Mouse (Mus musculus): ENCODE results near the gene Ppt2. TPM values are rescaled to one million over a fixed set of nuclear protein-coding genes. Genes with fewer than 3 reads are reported as not detected.

The Ppt2 gene
- polyA plus RNA-seq, 1 experiment from 2014 or later, result 19.3 TPM

DNA sequence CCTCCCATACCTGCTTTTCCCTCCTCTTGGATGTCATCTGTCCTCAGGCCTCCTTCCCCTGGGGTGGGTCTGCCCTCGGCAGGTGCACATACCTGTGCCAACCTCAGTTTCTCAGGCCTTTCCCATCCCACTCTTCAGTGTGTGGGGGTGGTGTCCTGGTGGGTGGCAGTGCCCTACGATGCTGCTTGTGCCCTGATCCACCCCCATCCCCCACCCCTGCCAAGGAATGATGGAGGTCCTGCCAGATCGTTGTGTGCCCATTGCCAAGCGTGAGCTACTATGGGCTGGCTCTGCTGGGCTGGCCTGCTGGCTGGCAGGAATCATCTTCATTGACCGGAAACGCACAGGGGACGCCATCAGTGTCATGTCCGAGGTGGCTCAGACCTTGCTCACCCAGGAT is 17.3 kb downstream of the Ppt2 start:
- no peak for TF ChIP-seq CTCF (IDR thresholded peaks at IDR 0.05; ENCODE audit: low read depth)
- TF ChIP-seq EP300 (IDR thresholded peaks at IDR 0.05; ENCODE audit: low read depth), result no peak
- Histone ChIP-seq H3K36me3 (replicated peaks; ENCODE audit: insufficient read depth, low read length) (peaks cover 41% of the 10 kb centered on the region), H3K4me3 (ENCODE audit: low read depth, low read length) (no peak overlapping the region), H3K4me2 (ENCODE audit: low read depth, low read length) (no peak overlapping the region), H3K9me3 (ENCODE audit: low read length) (no peaks in the 10 kb centered on the region), H3K27ac (ENCODE audit: low read depth) (no peak overlapping the region), H3K9ac (replicated peaks) (no peak overlapping the region), H3K4me1 (ENCODE audit: insufficient read depth) (peaks cover 23% of the 10 kb centered on the region), H3K27me3 (ENCODE audit: insufficient read depth, low read length) (no peaks in the 10 kb centered on the region)
- ATAC-seq, result no peak
- no peak for DNase-seq
- 90% methylated on average over 8 of the region's 8 CpGs for WGBS (ENCODE audit: insufficient replicate concordance)

DNA sequence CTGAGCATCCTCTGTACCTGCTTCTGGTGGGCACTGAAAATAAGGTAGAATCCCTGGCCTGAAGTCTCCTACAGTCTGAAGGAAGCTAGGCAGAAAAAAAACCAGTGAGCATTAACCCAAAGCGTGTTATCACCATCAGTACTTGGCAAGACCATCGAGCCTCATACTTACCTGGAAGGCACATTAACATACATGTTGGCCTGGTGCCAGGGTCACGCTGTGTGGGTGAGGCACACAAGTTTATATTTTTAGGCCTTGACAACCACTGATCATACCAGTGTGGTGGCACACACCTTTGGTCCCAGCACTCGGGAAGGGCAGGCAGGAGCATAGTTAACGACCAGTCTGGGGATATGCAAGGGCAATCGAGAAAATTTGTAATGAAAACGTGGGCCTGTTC is 20.3 kb downstream of the Ppt2 start:
- no peak overlapping the region for H3K4me2 ChIP-seq (ENCODE audit: low read depth, low read length)
- H3K4me1 ChIP-seq (ENCODE audit: insufficient read depth), result peaks cover 36% of the 10 kb centered on the region
- WGBS (ENCODE audit: insufficient replicate concordance), result 73% methylated on average over 7 of the region's 7 CpGs
- TF ChIP-seq CTCF (IDR thresholded peaks at IDR 0.05; ENCODE audit: low read depth), result no peak
- DNase-seq (no peak), ATAC-seq (no peak)
- H3K4me3 ChIP-seq (ENCODE audit: low read depth, low read length), result no peak overlapping the region
- H3K9ac ChIP-seq (replicated peaks), result no peak overlapping the region
- no peaks in the 10 kb centered on the region for H3K9me3 ChIP-seq (ENCODE audit: low read length)
- H3K27me3 ChIP-seq (ENCODE audit: insufficient read depth, low read length), result no peaks in the 10 kb centered on the region
- H3K36me3 ChIP-seq (replicated peaks; ENCODE audit: insufficient read depth, low read length), result peaks cover 32% of the 10 kb centered on the region
- no peak overlapping the region for H3K27ac ChIP-seq (ENCODE audit: low read depth)

DNA sequence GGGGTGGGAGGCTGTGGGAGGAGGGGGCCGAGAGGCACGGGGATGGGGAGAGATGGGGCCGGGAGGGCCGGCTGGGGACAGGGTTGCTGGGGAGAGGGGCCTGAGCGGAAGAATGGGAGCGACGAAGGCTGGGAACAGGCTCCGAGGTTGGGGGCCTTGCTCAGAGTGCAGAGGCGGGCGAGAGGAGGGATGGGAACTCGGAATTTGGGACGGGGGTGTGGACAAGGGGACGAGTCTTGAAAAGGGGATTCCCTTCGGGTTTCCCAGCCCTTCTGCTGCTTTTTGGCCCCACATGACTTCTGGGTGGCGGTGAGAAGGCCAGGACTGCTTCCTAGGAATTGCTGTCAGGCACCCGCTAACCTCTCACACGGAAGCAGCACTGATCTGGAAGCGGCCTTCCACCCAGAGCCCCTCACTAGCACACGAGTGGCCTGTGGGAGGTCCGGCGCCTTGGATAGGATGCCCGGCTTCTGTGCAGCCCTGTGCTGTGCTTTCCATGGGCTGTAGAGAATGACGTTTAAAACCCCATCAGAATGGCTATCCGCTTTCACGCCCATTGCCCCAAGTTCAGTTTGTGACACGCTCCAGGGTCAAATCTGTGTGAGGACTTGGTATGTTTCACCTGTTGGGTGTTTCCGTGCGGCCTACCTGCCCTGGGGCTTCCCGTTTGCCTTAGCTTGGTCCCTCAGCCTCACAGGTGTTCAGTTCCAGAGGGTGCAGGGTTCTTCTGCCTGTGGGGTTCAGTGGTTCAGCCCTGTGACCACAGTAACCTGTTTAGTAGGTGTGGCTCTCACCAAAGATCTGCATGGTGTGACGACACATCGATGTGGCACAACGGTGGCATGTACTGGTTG is 21.9 kb downstream of the Ppt2 start:
- TF ChIP-seq EP300 (IDR thresholded peaks at IDR 0.05; ENCODE audit: low read depth) (no peak), CTCF (IDR thresholded peaks at IDR 0.05; ENCODE audit: low read depth) (no peak)
- H3K4me3 ChIP-seq (ENCODE audit: low read depth, low read length), result peak overlapping the region; percentile 77
- peaks cover 17% of the 10 kb centered on the region; the same call in 1 of the 2 replicates for H3K36me3 ChIP-seq (replicated peaks; ENCODE audit: insufficient read depth, low read length)
- H3K27me3 ChIP-seq (ENCODE audit: insufficient read depth, low read length), result no peaks in the 10 kb centered on the region
- 11% methylated on average over 32 of the region's 32 CpGs for WGBS (ENCODE audit: insufficient replicate concordance)
- peaks cover 49% of the 10 kb centered on the region for H3K4me1 ChIP-seq (ENCODE audit: insufficient read depth)
- H3K27ac ChIP-seq (ENCODE audit: low read depth), result peak overlapping the region; percentile 96
- H3K4me2 ChIP-seq (ENCODE audit: low read depth, low read length), result peak overlapping the region; percentile 92
- ATAC-seq (no peak), DNase-seq (no peak)
- H3K9me3 ChIP-seq (ENCODE audit: low read length), result no peaks in the 10 kb centered on the region
- H3K9ac ChIP-seq (replicated peaks), result peak overlapping the region; percentile 86

DNA sequence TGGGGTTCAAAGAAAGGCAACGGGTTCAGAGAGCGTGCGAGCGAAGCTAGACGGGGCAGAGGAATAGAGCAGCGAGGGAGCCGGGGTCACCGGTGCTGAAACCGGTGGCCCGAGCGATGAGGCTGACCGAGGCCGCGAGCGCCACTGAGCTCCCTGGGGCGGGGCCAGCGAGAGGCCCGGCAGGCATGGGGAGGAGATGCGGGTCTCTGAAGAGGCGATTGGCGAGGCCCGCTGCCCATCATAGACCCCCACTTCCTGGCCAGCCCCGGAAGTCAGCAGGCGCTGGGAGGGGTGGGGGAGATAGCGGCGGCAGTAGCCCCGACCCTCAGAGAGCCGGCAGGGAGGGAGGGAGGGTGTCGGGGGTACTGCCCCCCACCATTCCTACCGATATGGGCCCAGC is 22.7 kb downstream of the Ppt2 start:
- H3K27me3 ChIP-seq (ENCODE audit: insufficient read depth, low read length), result no peaks in the 10 kb centered on the region
- H3K27ac ChIP-seq (ENCODE audit: low read depth), result peak overlapping the region; percentile 96
- H3K9me3 ChIP-seq (ENCODE audit: low read length), result no peaks in the 10 kb centered on the region
- under 1% methylated on average over 19 of the region's 30 CpGs for WGBS (ENCODE audit: insufficient replicate concordance)
- peaks cover 13% of the 10 kb centered on the region for H3K36me3 ChIP-seq (replicated peaks; ENCODE audit: insufficient read depth, low read length)
- H3K4me2 ChIP-seq (ENCODE audit: low read depth, low read length), result peak overlapping the region; percentile 92
- peak overlapping the region; percentile 77 for H3K4me3 ChIP-seq (ENCODE audit: low read depth, low read length)
- peaks cover 49% of the 10 kb centered on the region for H3K4me1 ChIP-seq (ENCODE audit: insufficient read depth)
- DNase-seq (peak; percentile 94), ATAC-seq (peak; percentile 15)
- H3K9ac ChIP-seq (replicated peaks), result peak overlapping the region; percentile 86
- TF ChIP-seq CTCF (IDR thresholded peaks at IDR 0.05; ENCODE audit: low read depth) (no peak), EP300 (IDR thresholded peaks at IDR 0.05; ENCODE audit: low read depth) (no peak)

DNA sequence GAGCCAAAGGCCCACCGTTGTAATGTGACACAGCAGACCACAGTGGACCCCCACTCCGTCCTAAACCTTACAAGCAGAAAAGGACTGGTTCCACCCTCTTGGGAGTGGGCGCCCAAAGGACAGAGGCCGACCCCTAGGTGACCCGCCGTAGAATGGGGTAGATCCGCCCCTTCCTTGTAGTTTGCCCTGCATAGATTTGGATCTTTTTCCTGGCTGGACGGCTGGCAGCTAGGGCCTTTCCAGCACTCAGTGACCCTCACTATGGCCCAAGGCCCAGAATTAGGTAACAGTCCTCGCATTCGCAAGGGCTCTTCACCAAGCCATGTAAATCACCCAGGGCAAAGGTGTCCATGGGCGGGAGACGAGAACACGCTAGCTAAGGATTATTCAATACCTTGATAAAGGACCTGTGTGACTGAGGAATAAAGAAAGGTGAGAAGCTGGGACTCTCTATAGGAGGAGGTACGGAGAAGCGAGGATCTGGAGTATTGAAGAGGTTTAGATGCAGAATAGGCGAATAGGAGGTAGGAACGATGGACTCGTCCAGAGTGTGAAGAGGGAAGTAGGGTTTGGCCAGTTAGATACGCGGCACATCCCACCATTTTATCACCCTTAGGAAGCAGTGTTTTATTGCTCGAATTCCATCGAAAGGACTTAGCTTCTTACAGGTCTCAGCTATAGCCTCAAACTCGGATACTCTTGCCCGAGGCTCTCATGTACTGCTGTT is 23.6 kb downstream of the Ppt2 start:
- TF ChIP-seq CTCF (IDR thresholded peaks at IDR 0.05; ENCODE audit: low read depth), result no peak
- TF ChIP-seq EP300 (IDR thresholded peaks at IDR 0.05; ENCODE audit: low read depth), result no peak
- DNase-seq (peak; percentile 69), ATAC-seq (peak; percentile 2; the same call in 1 of the 2 replicates)
- WGBS (ENCODE audit: insufficient replicate concordance), result 14% methylated on average over 24 of the region's 24 CpGs
- H3K36me3 ChIP-seq (replicated peaks; ENCODE audit: insufficient read depth, low read length), result peaks cover 15% of the 10 kb centered on the region
- no peaks in the 10 kb centered on the region for H3K27me3 ChIP-seq (ENCODE audit: insufficient read depth, low read length)
- H3K4me1 ChIP-seq (ENCODE audit: insufficient read depth), result peaks cover 49% of the 10 kb centered on the region
- peak overlapping the region; percentile 77 for H3K4me3 ChIP-seq (ENCODE audit: low read depth, low read length)
- H3K9me3 ChIP-seq (ENCODE audit: low read length), result no peaks in the 10 kb centered on the region
- peak overlapping the region; percentile 96 for H3K27ac ChIP-seq (ENCODE audit: low read depth)
- H3K9ac ChIP-seq (replicated peaks), result peak overlapping the region; percentile 86
- peak overlapping the region; percentile 92 for H3K4me2 ChIP-seq (ENCODE audit: low read depth, low read length)

DNA sequence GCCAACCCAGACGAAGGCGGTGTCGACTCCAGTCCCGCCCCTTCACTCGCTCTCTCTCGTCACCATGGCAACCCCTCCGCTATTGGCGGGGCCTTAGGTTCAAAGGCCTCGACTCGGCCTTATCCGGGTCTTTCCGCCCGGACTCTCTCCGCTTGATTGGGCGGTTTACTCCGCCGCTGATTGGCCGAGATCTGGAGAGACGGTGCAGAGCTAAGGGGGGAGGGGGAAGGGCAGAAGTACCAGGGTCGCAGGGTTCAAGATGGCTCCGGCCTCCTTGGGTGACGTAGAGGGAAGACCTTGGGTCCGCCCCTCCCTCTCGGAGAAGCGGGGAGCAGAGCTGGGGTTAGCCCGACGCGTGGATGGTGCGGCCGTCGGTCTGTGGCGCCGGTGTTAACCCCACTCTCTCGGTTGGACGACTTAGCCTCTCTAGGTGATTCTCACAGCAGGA is 24.2 kb downstream of the Ppt2 start, which contains the start of gene Agpat1:
Agpat1 (plus strand) TSS at position 202 of the 448 bp plus-strand sequence.
- H3K4me3 ChIP-seq (ENCODE audit: low read depth, low read length), result peak within 1 kb of the TSS; percentile 77
- TF ChIP-seq EP300 (IDR thresholded peaks at IDR 0.05; ENCODE audit: low read depth) (no peak), CTCF (IDR thresholded peaks at IDR 0.05; ENCODE audit: low read depth) (no peak)
- no peaks in the 10 kb centered on the region for H3K9me3 ChIP-seq (ENCODE audit: low read length)
- peak within 1 kb of the TSS; percentile 97 for H3K4me2 ChIP-seq (ENCODE audit: low read depth, low read length)
- peak; percentile 99 for DNase-seq
- H3K27me3 ChIP-seq (ENCODE audit: insufficient read depth, low read length), result no peaks in the 10 kb centered on the region
- peaks cover 15% of the 10 kb centered on the region for H3K36me3 ChIP-seq (replicated peaks; ENCODE audit: insufficient read depth, low read length)
- peak within 1 kb of the TSS; percentile 96 for H3K27ac ChIP-seq (ENCODE audit: low read depth)
- WGBS (ENCODE audit: insufficient replicate concordance), result 0% methylated on average over 35 of the region's 35 CpGs
- H3K9ac ChIP-seq (replicated peaks), result peak within 1 kb of the TSS; percentile 86
- peaks cover 53% of the 10 kb centered on the region for H3K4me1 ChIP-seq (ENCODE audit: insufficient read depth)
- peak; percentile 83 for ATAC-seq
